Mouse (Mus musculus) kidney, adult 9 months (tissue): ENCODE results near the gene Nab1.
"Not testable (repeated sequence)": the region's sequence is repeated elsewhere in the genome, so short reads cannot be mapped to it uniquely, and the experiment has no call there.

Experiments used
- DNase-seq: peaks from one replicate; pipeline ENCODE4 v3.0.0; 2022

Gene Nab1

DNA sequence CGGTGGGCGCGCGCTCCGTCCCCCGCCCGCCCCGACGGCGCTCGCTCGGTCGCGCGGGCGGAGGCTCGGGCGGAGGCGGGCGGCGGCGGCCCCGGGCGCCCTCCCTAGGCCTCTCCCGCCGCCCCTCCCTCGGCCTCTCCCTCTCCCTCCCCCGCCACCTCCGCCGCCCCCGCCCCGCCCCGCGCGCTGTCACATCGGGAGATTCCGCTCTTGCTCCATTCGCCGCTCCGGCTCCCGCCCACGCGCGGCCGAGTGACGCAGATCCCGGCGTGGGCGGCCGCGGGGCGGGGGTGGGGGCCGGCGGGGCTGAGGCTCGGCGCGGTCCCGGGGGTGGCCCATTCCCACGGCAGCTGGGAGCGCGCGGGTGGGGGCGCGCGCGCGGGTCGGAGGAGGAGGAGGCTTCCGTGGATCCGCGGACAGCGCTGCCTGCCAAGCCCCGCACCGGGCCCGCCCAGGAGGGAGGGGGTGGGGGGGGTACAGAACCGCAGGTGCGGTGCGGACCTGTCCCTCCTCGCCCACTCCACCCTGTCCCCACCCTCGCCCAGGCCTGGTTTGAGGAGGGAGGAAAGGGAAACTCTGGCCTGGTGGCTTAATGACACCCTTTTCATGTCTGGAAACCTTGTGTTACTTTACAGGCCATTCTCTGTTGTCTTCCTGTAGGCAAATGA, at the start of gene Nab1:
Gene Nab1, minus strand, starts transcription at position 366 of the 668 bp plus-strand sequence.
- DNase-seq = peak; percentile 61

DNA sequence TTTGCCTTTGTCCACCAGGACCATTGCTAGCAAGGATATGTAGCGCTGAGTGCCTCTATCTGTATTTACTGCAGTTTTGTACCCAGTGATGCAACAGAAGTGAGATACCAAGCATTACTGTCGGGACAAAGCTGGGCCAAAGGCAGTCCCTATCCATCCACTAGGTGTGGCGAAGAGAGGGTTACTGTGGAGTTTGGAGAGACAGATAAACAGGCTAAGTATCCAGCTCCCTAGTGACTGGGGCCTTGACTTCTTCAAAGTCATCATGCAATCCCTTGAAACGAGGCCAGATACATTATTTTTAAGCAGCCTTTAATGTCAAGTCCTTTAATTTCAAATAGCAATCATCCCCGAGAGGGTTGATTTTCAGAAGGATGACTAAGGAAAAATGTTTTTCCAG, 47.0 kb upstream of the Nab1 start:
- no peak for DNase-seq

DNA sequence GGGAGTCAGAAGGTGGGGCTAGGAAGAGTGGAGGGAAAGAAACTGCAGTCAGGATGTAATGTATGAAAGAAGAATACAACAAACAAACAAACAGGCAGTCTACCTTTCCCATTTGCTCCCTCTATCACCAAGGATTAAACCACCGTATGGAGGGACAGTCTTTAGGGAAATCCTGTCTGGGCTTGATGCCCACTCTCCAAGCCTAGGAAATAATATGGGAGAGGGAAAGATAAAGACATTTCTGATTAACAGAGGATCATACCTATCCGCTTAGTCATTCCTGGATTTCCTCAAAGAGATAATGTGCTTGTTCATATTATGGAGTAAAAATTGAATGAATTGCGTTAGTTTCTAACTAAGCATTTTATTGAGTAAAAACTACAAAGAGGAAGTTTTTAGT, 46.3 kb upstream of the Nab1 start:
- no peak for DNase-seq

DNA sequence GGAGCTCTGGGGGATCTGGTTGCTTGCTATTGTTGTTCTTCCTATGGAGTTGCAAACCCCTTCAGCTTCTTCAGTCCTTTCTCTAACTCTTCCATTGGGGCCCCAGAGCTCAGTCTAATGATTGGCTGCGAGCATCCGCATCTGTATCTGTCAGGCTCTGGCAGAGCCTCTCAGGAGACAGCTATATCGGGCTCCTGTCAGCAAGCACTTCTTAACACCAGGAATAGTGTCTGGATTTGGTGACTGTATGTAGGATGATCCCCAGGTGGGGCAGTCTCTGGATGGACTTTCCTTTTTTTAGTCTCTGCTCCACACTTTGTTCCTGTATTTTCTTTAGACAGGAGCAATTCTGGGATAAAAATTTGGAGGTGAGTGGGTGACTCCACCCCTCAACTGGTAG, 39.6 kb upstream of the Nab1 start:
- DNase-seq = not testable (repeated sequence)

DNA sequence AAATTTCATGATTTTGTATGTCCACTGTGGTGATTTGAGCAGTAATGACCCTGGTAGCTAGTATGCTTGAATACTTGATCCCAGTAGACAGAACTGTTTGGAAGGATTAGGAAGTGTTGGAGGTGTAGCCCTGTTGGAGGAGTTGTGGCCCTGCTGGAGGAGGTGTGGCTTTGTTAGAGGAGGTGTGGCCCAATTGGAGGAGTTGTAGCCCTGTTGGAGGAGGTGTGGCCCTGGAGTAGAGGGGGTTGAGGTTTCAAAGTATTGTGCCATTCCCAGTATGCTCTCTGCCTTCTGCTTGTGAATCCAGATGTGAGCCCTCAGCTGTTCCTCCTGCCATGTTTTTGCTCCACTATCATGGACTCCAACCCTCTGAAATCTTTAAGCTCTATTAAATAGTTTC, 29.5 kb upstream of the Nab1 start:
- no peak for DNase-seq

DNA sequence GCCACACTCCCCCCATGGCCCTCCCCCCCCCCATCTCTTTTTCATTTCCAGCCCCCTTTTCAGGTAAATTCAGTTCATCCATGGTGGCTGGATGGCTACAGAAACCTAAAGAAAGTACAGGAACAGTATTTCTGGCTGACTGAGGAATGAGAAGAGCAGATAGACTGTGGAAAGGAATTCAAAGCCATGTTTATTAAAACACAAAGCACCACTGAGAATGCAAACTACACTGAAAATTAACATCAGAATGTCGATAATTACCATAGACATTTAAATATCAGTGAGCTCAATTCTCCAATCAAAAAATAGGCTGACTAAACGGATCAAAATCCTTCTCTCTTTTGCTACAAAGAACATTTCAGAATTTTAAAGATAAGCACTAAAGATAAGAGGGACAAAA, 27.2 kb upstream of the Nab1 start:
- DNase-seq = no peak

DNA sequence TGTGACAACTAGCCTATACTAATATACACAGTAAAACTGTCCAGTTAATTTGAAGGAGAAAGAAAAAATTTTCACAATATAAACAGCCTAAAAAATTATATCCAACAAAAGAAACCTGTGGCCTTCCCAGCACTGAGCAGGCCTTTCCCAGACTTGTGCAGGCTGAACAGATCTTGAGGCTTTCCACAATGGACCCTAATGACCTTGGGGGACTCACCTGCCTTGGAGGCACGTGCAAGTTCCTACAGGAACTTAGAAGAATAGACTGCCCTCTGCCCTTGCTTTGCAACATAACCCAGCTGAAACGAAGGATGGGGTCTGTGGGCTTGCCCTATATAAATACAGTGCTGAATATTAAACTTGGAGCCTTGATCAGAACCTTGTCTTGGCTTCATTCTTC, 26.8 kb upstream of the Nab1 start:
- no peak for DNase-seq

DNA sequence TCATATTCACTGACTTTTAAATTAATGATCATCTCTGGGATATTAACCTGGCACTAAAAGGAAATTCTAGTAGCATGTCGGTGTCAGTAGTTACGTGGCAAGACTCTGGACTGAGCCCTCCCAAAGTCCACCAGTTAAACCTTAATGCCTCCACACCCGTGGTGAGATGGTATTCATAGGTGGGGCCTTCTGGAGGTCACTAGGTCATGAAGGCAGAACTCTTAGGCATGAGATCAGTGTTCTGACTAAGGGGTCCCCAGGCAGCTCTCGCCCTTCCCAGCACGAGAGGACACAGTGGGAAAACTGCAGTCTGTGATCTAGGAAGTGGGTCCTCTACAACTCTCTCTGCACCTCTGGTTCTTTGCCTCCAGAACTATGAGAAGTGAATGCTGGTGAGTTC, 24.2 kb upstream of the Nab1 start:
- DNase-seq = no peak

DNA sequence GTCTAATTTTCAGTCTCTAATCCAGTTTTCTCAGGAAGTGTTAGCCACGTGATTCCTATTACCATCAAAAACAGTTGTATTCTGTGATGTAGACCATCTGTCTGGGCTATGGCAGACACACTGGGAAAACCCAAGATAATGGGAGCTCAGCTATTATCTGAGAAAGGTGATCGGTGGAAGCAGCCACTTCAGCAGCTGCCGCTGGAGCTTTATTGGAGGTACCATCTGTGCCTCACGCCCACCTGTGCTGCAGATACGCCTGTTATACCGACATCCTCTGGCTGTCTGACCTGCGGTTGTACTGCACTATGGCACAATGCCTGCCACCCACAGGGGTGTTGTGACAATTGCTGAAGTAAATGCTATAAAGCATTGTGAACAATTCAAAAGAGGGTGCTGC, 23.7 kb upstream of the Nab1 start:
- DNase-seq = no peak

DNA sequence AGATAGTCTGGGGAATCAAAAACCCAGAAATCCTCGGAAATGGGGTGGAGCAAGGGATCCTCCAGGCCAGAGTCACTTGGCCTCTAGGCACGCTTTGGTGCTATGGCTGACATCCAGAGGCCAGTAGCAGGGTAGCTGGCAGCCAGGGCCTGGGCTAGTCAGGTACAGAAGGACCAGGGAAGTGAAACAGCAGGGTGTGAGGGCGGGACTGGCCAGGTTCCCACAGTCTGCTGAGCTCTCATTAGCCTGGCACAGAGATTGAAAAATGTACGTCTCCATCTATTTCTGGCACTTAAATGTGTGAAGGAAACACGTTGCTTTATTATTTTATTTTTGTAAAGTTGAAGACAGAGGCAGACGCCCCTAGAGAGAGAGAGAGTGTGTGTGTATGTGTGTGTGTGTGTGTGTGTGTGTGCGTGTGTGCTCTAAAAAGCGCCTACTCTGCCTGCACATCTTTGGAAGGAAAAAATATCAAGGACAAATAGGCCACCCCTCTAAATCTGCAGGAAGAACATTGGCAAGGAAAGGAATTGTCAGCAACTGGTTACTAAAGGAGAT, 21.0 kb upstream of the Nab1 start:
- no peak for DNase-seq

DNA sequence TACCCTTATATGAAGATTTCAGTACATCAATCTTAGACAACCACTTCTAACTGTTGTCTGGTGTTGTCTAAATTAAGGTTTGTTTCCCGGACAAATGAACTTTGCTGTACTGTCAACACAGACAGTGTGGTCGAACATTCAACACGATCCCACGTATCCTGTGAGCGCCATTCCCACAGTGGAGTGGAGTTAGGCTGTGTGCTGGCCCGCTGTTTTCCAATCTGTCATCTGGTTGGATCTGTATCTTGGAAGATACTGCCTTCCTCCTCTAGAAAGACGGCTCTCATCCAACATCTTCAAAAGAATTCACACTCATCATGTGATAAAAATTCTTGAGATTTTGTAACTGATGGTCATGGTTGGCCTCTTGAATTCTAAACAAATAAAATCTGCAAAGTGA, 19.7 kb upstream of the Nab1 start:
- no peak for DNase-seq

DNA sequence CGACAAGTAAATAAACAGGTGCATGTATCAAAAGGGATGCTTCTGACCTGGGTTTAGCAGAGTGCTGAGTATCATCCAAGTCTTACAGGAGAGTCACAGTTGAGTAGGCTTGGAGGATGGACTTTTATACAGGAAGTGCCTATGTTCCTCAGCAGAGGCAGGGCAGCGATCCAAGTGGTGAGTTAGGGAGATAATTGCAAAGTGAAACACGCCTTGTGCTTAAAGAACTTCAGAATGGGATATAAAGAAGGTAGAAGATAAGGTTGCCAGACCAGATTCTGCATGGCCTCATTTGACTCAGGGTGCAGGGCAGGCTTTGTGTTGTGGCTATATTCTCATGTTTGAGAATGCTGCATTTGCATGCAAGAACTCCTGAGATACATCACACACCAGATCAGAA, 14.8 kb upstream of the Nab1 start:
- peak; percentile 49 for DNase-seq

DNA sequence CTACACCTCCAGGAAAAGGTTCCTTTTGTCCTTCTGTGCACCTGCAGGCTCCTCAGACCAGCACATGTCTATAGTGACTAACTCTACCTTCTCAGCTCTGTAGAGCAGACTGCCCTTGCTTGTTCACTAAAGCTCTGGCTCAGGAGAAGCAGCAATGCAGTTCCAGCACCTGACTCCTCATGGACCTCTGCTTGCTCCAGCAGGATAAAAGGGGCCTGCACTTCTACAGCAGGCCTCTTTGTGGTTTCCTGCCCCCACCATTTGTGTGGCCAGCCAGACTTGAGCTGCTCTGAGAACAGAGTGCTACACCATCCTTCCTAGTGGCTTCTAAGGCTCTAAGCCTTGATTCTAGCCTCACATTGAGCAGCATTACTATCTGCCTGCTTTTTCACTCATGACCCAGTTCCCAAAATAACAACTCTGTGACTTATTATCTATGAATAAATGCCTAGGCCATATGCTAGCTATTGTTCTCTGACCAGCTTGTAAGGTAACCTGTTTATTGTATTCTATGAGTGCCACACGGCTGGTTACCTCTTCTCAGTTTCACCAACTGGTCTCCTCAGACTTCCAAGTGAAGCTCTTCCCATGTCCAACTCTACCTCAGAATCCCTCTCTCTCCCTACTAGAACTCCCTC, 11.4 kb upstream of the Nab1 start:
- DNase-seq = no peak

DNA sequence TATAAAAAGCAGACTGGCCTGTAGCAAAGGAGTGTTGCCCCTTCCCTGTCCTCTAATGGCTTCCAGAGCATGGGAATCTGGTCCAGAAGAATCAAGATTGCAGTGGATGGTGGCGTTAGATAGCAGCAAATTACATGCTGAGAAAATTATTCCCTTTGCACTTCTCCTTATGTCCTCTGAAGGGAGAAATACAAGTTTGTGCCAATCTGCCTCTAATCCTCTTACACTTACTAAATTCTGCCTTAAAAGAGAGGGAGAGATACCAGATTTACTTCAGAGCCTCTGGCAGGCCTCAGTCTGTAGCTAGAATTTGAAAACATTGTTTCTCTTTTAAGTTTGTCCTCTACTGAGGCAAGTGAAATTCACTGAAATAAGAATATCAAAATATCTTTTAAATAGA, 5.7 kb upstream of the Nab1 start:
- no peak for DNase-seq

DNA sequence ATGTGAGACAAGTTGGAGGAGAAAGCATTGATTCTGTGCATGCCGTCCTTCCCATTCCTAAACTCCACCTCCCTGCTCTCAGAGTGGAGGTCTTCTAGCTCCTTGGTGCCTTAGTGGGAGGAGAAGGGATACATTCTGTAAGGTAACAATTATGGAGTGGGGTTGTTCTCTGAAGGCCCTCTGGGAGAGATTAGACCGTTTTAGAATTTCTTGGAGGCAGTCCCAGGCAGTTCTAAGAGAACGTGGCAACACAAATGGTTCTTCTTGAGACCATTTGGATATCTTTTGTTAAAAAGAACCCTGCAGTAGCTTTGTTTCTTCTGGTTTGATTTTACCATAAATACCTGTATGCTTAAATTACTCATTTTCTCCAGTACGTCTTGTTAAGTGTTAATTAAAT, 1.8 kb upstream of the Nab1 start:
- DNase-seq = no peak

DNA sequence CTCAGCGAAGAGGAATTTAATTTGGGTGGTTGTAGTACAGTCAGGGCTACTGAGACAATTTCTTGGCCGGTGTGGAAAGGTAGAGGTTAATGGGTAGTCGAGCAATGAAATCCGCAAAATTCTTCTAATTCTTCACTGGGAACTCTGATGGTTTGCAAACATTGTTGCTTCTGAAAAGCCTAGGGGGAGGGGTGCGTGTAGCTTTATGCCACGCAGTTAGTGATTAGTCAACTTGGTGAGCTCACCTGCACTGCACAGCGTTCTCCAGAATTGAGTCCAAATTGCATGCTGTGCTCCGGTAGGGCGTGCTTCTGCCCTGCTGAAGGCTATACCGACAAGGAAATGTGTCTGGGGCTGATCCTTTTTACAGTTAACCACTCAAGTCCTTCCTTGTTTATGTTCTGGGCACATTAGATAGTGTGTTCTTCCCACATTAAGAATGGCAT, 1.2 kb upstream of the Nab1 start:
- DNase-seq = peak; percentile 90

DNA sequence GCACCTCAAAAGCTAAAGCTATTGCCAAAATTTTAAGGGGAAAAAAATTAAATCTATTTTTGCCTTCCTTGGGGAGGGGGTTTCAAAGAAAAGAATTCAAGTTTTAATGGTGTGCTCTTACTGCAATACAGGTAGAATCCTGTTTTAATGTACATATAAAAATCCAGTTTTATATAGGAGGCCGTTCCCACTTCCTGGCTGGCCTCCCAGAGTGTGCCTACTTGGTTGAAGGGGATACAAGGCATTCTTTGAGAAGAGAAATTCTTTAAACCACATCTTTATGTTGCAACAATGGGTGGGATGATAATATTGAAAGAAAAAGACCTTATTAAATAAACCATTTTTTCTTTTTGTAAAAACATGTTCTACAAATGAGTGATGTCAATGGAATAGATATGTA, 611 bp upstream of the Nab1 start:
- no peak for DNase-seq

DNA sequence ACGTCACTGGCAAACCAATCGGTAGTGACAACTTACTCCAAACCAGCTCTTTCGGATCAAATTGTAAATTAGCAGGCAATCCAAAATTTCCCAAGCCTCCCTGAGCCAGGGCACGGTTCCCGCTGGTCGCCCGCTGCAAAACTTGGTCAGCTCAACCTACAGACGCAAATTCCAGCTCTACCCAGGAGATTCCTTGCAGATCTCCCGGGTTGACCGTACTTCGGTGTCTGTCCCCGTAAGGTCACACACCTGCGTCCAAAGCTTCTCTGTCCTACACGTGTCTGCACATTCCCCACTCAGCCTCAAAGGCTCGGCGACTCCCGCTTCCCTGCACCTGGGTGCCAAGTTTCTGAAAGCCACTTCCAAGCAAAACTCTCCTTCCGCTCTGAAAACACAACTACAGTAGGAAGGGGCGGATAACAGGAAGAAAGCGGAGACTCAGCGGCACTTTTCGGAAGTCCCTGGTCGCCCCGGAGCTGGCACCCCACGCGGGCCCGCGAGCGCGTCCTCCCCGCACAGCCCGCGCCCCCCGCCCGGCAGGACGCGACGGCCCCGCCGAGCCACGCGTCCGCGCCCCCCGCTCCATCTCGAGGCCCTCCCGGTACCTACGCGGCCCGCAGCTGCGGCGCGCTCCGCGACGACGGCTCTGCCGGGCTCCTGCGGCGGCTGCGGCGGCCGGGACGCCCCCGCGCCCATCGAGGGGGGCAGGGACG, 722 bp downstream of the Nab1 start:
- DNase-seq = peak; percentile 60

DNA sequence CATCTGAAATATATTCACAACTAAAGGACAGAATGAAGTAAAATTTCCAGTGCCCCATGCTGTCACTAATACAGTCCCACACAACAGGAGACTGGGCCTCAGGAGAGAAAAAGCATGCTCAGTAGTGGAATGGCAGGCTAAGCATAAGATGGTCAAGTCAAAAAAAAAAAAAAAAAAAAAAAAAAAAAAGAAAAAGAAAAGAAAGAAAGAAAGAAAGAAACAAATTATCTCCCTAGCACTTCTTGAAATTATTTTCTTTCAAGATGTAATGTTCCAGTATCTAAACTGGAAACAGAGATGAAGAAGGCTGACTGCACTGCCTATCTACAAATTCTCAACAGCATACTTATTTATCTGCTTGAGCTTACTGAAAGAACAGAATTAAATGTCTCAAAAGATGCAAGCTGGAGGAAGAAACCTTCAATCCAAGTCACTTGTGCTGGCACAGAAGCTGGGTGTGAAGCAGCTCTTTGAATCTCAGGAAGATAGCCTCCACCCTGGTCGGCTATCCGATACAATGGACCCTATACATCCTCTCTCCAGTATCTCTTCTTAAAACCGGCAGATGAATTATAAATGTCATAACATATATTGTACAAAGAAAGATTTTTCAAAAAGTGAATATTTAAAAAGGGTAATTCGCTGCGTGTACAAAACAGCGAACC, 1.6 kb downstream of the Nab1 start:
- no peak for DNase-seq

DNA sequence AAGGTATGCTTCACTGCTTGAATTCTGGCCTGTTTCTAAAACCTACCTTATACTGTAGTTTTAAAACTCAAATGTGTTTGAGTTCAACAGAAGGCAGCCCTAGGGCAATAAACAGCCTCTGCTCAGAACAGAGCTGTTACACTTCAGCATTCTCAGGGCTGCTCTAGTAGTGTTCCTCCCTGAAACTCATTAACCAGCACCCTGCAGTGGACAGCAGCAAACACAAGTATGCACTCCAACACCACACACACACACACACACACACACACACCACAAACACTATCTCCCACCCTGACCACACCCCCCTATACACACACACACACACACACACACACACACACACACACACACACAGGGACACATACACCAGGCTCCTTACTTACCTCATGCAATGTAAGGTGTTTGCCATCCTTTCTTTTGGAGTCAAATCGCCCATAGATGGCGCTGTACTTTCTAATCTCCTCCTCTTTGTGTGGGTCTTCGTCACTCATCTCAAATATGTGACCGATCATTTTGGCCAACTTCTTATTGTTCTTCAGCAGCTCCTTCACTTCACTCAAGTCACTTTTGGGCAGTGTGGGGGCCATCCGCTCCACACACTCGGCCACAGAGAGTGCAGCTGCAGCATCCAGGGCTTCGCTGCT, 10.8 kb downstream of the Nab1 start:
- DNase-seq = peak; percentile 34

DNA sequence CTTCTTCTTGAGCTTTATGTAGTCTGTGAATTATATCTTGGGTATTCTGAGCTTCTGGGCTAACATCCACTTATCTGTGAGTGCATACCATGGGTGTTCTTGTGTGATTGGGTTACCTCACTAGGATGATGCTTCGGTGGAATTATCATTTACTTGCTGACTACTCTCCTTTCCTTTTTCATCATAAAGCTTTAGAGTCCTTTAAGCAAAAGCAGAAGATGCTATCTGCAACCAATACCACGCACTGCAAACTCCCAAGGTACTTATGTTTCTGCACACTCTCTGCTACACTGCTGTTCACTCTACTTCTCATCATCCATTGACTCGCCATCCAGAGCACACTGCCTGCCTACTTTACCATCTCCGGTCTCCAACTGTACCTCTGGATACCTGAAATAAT, 15.5 kb downstream of the Nab1 start:
- DNase-seq = no peak

DNA sequence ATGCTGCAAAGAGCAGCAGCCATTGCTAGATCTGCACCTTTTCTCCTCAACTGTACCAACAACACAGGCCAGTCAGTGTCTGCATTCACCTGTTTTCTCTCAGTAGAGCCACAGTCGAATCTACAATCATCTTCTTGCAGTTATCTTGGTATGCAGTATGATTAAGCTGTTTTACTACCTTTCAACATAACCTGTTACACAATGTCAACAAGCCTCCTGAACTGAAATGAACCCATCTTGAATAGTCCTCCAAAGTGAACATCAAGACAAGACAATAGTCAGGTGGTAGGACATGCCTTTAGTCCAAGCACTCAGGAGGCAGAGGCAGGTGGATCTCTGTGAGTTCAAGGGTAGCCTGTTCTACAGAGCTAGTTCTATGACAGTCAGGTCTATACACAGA, 26.2 kb downstream of the Nab1 start:
- DNase-seq = no peak
